Mouse (Mus musculus) spleen, adult 2 months (tissue): Measurements from ENCODE around the gene Rap1gap2. TPM values are rescaled to one million over a fixed set of nuclear protein-coding genes. Genes with fewer than 3 reads are reported as not detected.

ENCODE experiments used
- DNase-seq, 2 experiments: peaks; one replicate each; pipeline versions ENCODE4 v3.0.0 to v3.0.0-alpha.2; 2012 to 2021; ENCODE audit warnings: low spot score in 2 of 2, low read depth in 1 of 2
- H3K27ac ChIP-seq: fragments of 200-500 bp; 2 replicates; pipeline ENCODE4 v1.5.1; 2012; ENCODE audit warnings: low read length, inconsistent platforms; ENCODE audit not compliant: insufficient read depth
- H3K27me3 ChIP-seq: fragments of 200-500 bp; 2 replicates; pipeline ENCODE4 v1.6.1; 2012; ENCODE audit warnings: mild to moderate bottlenecking, moderate library complexity, low read length, inconsistent platforms; ENCODE audit not compliant: control insufficient read depth, insufficient read depth
- H3K36me3 ChIP-seq: fragments of 200-500 bp; 2 replicates; pipeline ENCODE4 v1.6.1; 2012; ENCODE audit warnings: mild to moderate bottlenecking, low read length, inconsistent platforms; ENCODE audit not compliant: control insufficient read depth, insufficient read depth
- H3K4me1 ChIP-seq: fragments of 200-500 bp; 2 replicates; pipeline ENCODE4 v1.6.1; 2011; ENCODE audit warnings: inconsistent platforms; ENCODE audit not compliant: control insufficient read depth, insufficient read depth, insufficient read length
- H3K4me3 ChIP-seq: fragments of 200-500 bp; 2 replicates; pipeline ENCODE4 v1.5.1; 2011; ENCODE audit warnings: mild to moderate bottlenecking, inconsistent platforms; ENCODE audit not compliant: insufficient read depth, insufficient read length; ENCODE audit errors: extremely low read depth
- CTCF ChIP-seq: fragments of 200-500 bp; IDR thresholded peaks from 2 replicates; pipeline ENCODE4 v1.5.1; 2011; ENCODE audit warnings: mild to moderate bottlenecking, inconsistent platforms; ENCODE audit not compliant: insufficient read depth, insufficient read length, insufficient replicate concordance; ENCODE audit errors: extremely low read depth
- POLR2A ChIP-seq: fragments of 200-500 bp; IDR thresholded peaks from 2 replicates; pipeline ENCODE4 v1.6.1; 2011; ENCODE audit warnings: low read depth, low read length, inconsistent platforms
- WGBS: fragments of 180-500 bp; shearing (Covaris S2); methylation state at CpG from one replicate; pipeline ENCODE4 v1.1.7; 2018; 5-methylcytosine and 5-hydroxymethylcytosine counted together
- polyA plus RNA-seq: library from polyadenylated mRNA; depleted of rRNA; stranded (reverse); fragments of >200 nt; gene quantifications from 2 replicates; pipeline ENCODE4 v1.2.3, GENCODE M21; 2012

Rap1gap2 gene
- polyA plus RNA-seq, 1 experiment, result 11.3 TPM

DNA sequence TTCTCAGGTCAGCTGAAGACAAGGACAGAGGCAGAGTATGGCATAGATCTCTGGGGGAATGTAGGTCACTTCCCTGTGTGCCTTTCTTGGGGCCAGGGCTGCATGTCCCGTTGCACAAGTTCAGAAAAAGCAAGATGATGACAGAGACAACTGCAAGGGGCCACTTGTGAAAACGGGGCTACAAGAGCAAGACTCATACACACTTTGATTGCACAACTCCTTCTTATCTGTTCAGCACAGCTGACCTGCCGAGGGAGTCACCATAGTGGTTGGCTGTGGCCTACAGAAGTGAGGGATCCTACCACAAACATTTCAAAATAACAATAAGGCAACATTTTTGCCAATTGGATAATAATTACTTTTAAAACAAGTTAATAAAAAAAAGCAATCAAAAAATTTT, 33.6 kb downstream of the Rap1gap2 start:
- DNase-seq, result no peak
- 18% methylated on average over 3 of the region's 3 CpGs for WGBS
- Histone ChIP-seq H3K4me1 (peaks cover 11% of the 10 kb centered on the region; the same call in 1 of the 2 replicates), H3K27me3 (no peaks in the 10 kb centered on the region), H3K36me3 (no peaks in the 10 kb centered on the region), H3K4me3 (no peak overlapping the region), H3K27ac (peak overlapping the region; percentile 38; the same call in 1 of the 2 replicates)
- TF ChIP-seq POLR2A (no peak), CTCF (no peak)

GRCm38 (mm10) chr11:74575940-74576339, 34.8 kb downstream of the Rap1gap2 start:
- 17% methylated on average over 3 of the region's 3 CpGs for WGBS
- no peaks in the 10 kb centered on the region for H3K36me3 ChIP-seq
- peaks cover 21% of the 10 kb centered on the region; the same call in 1 of the 2 replicates for H3K4me1 ChIP-seq
- H3K27ac ChIP-seq, result peak overlapping the region; percentile 38; the same call in 1 of the 2 replicates
- peak in 1 of 2 experiments; percentile 18 for DNase-seq
- H3K27me3 ChIP-seq, result no peaks in the 10 kb centered on the region
- no peak for TF ChIP-seq CTCF
- no peak for TF ChIP-seq POLR2A
- H3K4me3 ChIP-seq, result no peak overlapping the region

DNA sequence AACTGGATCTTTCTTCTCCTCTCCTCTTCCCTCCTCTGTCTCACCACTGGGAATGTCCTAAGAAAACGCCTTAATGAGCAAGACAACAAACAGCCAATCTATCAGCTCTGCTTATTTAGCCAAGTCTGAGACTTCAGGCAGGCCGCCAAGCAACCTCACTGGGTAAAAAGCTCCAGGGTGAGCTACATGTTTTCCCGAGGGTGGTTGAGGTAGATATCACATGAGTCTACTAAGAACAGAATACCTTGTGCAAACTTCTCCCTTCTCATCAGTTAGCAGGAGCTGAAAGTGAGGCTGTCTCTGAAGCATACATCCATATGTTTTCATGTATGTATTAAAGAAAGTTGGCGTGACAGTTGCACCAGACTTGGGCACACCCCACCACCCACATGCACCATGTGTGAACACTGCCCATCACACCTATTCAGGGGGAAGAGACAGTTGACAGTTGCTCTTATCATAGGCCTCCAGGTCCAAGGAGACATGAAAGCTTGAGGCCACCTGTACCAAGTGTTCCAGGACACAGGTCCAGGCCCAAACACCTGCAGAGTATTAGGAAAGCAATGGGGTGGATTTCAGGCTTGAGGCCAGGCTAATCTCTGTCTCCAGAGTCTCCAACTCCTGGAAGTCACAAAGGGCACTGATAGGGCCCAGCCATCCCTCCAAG, 35.8 kb downstream of the Rap1gap2 start:
- TF ChIP-seq CTCF (no peak), POLR2A (no peak)
- Histone ChIP-seq H3K4me1 (peaks cover 21% of the 10 kb centered on the region; the same call in 1 of the 2 replicates), H3K27me3 (no peaks in the 10 kb centered on the region), H3K4me3 (no peak overlapping the region), H3K36me3 (no peaks in the 10 kb centered on the region), H3K27ac (peak overlapping the region; percentile 17; the same call in 1 of the 2 replicates)
- 69% methylated on average over 4 of the region's 4 CpGs for WGBS
- no peak for DNase-seq

- Histone ChIP-seq H3K4me3 (peak overlapping the region; percentile 48), H3K27ac (peak overlapping the region; percentile 61), H3K36me3 (no peaks in the 10 kb centered on the region), H3K27me3 (no peaks in the 10 kb centered on the region), H3K4me1 (peaks cover 28% of the 10 kb centered on the region; the same call in 1 of the 2 replicates)
- WGBS, result 9% methylated on average over 6 of the region's 6 CpGs
- peak in 1 of 2 experiments; percentile 36 for DNase-seq
- TF ChIP-seq POLR2A, result no peak
- no peak for TF ChIP-seq CTCF
Measured at GRCm38 (mm10) chr11:74572459-74573061, 38.2 kb downstream of the Rap1gap2 start.

DNA sequence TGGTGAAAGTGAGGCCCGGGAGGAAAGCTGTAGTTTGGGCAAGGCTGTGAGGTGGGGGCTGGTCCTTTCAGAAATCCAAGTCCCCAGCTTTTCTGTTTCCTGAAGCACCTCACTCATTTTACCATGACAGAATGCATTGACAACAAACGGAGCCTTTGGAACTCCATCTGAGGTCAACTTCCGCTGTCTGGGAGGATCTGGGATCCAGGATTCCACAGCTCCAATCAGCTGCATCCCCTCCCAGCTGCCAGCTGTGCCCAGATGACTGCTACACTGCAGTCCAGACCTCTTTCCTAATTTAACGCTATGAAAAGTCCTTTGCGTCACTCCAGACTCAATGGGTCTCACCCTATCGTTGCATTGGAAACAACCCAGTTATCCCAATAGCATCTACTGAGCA, 41.0 kb downstream of the Rap1gap2 start:
- H3K36me3 ChIP-seq, result no peaks in the 10 kb centered on the region
- H3K4me3 ChIP-seq, result no peak overlapping the region
- H3K4me1 ChIP-seq, result peaks cover 25% of the 10 kb centered on the region; the same call in 1 of the 2 replicates
- no peak for TF ChIP-seq CTCF
- TF ChIP-seq POLR2A, result no peak
- DNase-seq, result no peak
- no peak overlapping the region for H3K27ac ChIP-seq
- no peaks in the 10 kb centered on the region for H3K27me3 ChIP-seq
- 85% methylated on average over 6 of the region's 6 CpGs for WGBS

GRCm38 (mm10) chr11:74568463-74568862, 42.3 kb downstream of the Rap1gap2 start:
- no peak overlapping the region for H3K4me3 ChIP-seq
- no peak for TF ChIP-seq CTCF
- no peak for TF ChIP-seq POLR2A
- H3K36me3 ChIP-seq, result no peaks in the 10 kb centered on the region
- no peak overlapping the region for H3K27ac ChIP-seq
- no peaks in the 10 kb centered on the region for H3K27me3 ChIP-seq
- DNase-seq, result no peak
- H3K4me1 ChIP-seq, result peaks cover 23% of the 10 kb centered on the region; the same call in 1 of the 2 replicates
- 80% methylated on average over 5 of the region's 5 CpGs for WGBS

GRCm38 (mm10) chr11:74568004-74568403, 42.7 kb downstream of the Rap1gap2 start:
- WGBS, result 37% methylated on average over 3 of the region's 3 CpGs
- H3K27ac ChIP-seq, result no peak overlapping the region
- TF ChIP-seq POLR2A, result no peak
- no peak for TF ChIP-seq CTCF
- peaks cover 23% of the 10 kb centered on the region; the same call in 1 of the 2 replicates for H3K4me1 ChIP-seq
- no peak overlapping the region for H3K4me3 ChIP-seq
- no peaks in the 10 kb centered on the region for H3K27me3 ChIP-seq
- H3K36me3 ChIP-seq, result no peaks in the 10 kb centered on the region
- DNase-seq, result no peak
